Mouse (Mus musculus): ENCODE measurements around the gene Atp10a.

The Atp10a gene

GRCm38 (mm10) chr7:58690069-58690923 is 34.3 kb downstream of the Atp10a start:
- no peak for DNase-seq (ENCODE audit: low spot score in 2 of 2)

- DNase-seq (ENCODE audit: low spot score in 2 of 2), result no peak
Measured at GRCm38 (mm10) chr7:58690997-58691596, 35.1 kb downstream of the Atp10a start.

GRCm38 (mm10) chr7:58692704-58693103 is 36.7 kb downstream of the Atp10a start:
- no peak for DNase-seq (ENCODE audit: low spot score in 2 of 2)

- no peak for DNase-seq (ENCODE audit: low spot score in 2 of 2)
Measured at GRCm38 (mm10) chr7:58693342-58693741, 37.4 kb downstream of the Atp10a start.

GRCm38 (mm10) chr7:58695661-58696060 is 39.7 kb downstream of the Atp10a start:
- no peak for DNase-seq (ENCODE audit: low spot score in 2 of 2)

- no peak for DNase-seq (ENCODE audit: low spot score in 2 of 2)
Measured at GRCm38 (mm10) chr7:58697092-58697491, 41.1 kb downstream of the Atp10a start.

- DNase-seq (ENCODE audit: low spot score in 2 of 2), result no peak
Measured at GRCm38 (mm10) chr7:58698738-58699442, 42.9 kb downstream of the Atp10a start.

GRCm38 (mm10) chr7:58701311-58701710 is 45.3 kb downstream of the Atp10a start:
- no peak for DNase-seq (ENCODE audit: low spot score in 2 of 2)

GRCm38 (mm10) chr7:58705158-58705557 is 49.2 kb downstream of the Atp10a start:
- no peak for DNase-seq (ENCODE audit: low spot score in 2 of 2)

GRCm38 (mm10) chr7:58709306-58709705 is 53.3 kb downstream of the Atp10a start:
- DNase-seq (ENCODE audit: low spot score in 2 of 2), result no peak

GRCm38 (mm10) chr7:58710312-58710711 is 54.3 kb downstream of the Atp10a start:
- DNase-seq (ENCODE audit: low spot score in 2 of 2), result no peak

- DNase-seq (ENCODE audit: low spot score in 2 of 2), result no peak
Measured at GRCm38 (mm10) chr7:58711811-58712210, 55.8 kb downstream of the Atp10a start.

- DNase-seq (ENCODE audit: low spot score in 2 of 2), result no peak
Measured at GRCm38 (mm10) chr7:58715576-58716144, 59.7 kb downstream of the Atp10a start.

GRCm38 (mm10) chr7:58716626-58717025 is 60.7 kb downstream of the Atp10a start:
- DNase-seq (ENCODE audit: low spot score in 2 of 2), result no peak

GRCm38 (mm10) chr7:58718556-58718955 is 62.6 kb downstream of the Atp10a start:
- DNase-seq (ENCODE audit: low spot score in 2 of 2), result no peak

- no peak for DNase-seq (ENCODE audit: low spot score in 2 of 2)
Measured at GRCm38 (mm10) chr7:58719218-58719938, 63.4 kb downstream of the Atp10a start.

GRCm38 (mm10) chr7:58722250-58722649 is 66.3 kb downstream of the Atp10a start:
- DNase-seq (ENCODE audit: low spot score in 2 of 2), result no peak

GRCm38 (mm10) chr7:58730201-58730600 is 74.2 kb downstream of the Atp10a start:
- no peak for DNase-seq (ENCODE audit: low spot score in 2 of 2)

- DNase-seq (ENCODE audit: low spot score in 2 of 2), result no peak
Measured at GRCm38 (mm10) chr7:58730831-58731230, 74.9 kb downstream of the Atp10a start.

GRCm38 (mm10) chr7:58732406-58732805 is 76.4 kb downstream of the Atp10a start:
- no peak for DNase-seq (ENCODE audit: low spot score in 2 of 2)

GRCm38 (mm10) chr7:58733490-58733901 is 77.5 kb downstream of the Atp10a start:
- DNase-seq (ENCODE audit: low spot score in 2 of 2), result no peak

All from spleen, postnatal 36 days (tissue).